Mouse (Mus musculus): ENCODE results near the gene Vmn1r29. TPM values are rescaled to one million over a fixed set of nuclear protein-coding genes. Genes with fewer than 3 reads are reported as not detected.
"Not testable (repeated sequence)": the region's sequence is repeated elsewhere in the genome, so short reads cannot be mapped to it uniquely, and the experiment has no call there.

Gene Vmn1r29
- not detected in 2 replicates for total RNA-seq (2012; rRNA removed)
- polyA plus RNA-seq (2012; ENCODE audit: insufficient read depth in 1 of 2, insufficient read length in 2 of 2, low read depth in 1 of 2, low replicate concordance in 2 of 2, missing spikeins in 1 of 2): not detected

DNA sequence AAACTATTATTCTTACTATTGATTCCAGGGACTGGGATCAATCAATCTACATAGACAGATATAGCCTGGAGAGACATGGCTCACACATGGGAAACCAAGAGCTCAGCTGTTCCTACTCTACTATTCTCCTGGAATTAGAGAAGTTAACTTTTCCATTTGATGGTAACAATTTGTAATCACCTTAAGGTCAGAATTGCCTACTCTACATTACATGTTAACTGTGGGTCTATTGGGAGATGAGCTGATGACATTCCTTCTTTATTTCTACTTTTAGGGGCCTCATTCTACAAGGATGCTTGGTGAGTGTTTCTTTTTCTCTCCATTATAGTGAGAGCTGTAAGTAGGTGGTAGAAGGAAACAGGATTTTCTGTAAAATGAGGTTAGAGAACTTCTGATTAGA is at the start of gene Vmn1r29:
Gene Vmn1r29, plus strand, starts transcription at position 301 of the 400 bp plus-strand sequence.
- TF ChIP-seq KAT2A (conservative IDR thresholded peaks at IDR 0.05; ENCODE audit: low read depth, low read length) (no peak), MAX (IDR thresholded peaks at IDR 0.05; ENCODE audit: low read length) (no peak), E2F4 (IDR thresholded peaks at IDR 0.05; ENCODE audit: borderline replicate concordance, low read depth, low read length) (no peak), RAD21 (IDR thresholded peaks at IDR 0.05; ENCODE audit: low read depth, low read length) (no peak), SIN3A (IDR thresholded peaks at IDR 0.05; ENCODE audit: low read length) (no peak), GATA1 (IDR thresholded peaks at IDR 0.05; ENCODE audit: low read depth, low read length) (no peak), EP300 (IDR thresholded peaks at IDR 0.05; ENCODE audit: low read depth in 1 of 2, low read length in 2 of 2) (no peak), ZC3H11A (IDR thresholded peaks at IDR 0.05; ENCODE audit: low read depth, low read length) (no peak), HCFC1 (IDR thresholded peaks at IDR 0.05; ENCODE audit: low read depth, low read length) (no peak), USF1 (IDR thresholded peaks at IDR 0.05; ENCODE audit: low read depth, low read length) (no peak), ELF1 (IDR thresholded peaks at IDR 0.05; ENCODE audit: low read depth, low read length) (no peak)
- Histone ChIP-seq H3K79me2 (ENCODE audit: control insufficient read depth, insufficient read depth, low read length, poor library complexity) (no peaks in the 10 kb centered on the region), H3K4me1 (ENCODE audit: control insufficient read depth in 1 of 2, insufficient read depth in 2 of 2, low read length in 2 of 2) (no peaks in the 10 kb centered on the region), H3K27ac (ENCODE audit: control insufficient read depth, low read depth, low read length) (no peak within 1 kb of the TSS), H3K9ac (ENCODE audit: control insufficient read depth, low read depth, low read length, poor library complexity, severe bottlenecking) (no peak within 1 kb of the TSS), H3K27me3 (ENCODE audit: control insufficient read depth in 1 of 2, insufficient read depth in 2 of 2, low read length in 2 of 2) (no peaks in the 10 kb centered on the region), H3K4me3 (ENCODE audit: control insufficient read depth in 1 of 2, insufficient read depth in 1 of 2, low read depth in 2 of 2, low read length in 2 of 2) (no peak within 1 kb of the TSS), H3K9me3 (replicated peaks; ENCODE audit: insufficient read depth, low read length) (no peaks in the 10 kb centered on the region), H3K36me3 (ENCODE audit: control insufficient read depth in 1 of 2, insufficient read depth in 2 of 2, low read length in 2 of 2) (no peaks in the 10 kb centered on the region)
- no peak for DNase-seq (ENCODE audit: low read depth, low spot score)

GRCm38 (mm10) chr6:58261737-58262136 is 39.6 kb upstream of the Vmn1r29 start, which contains the start of gene Vmn1r28:
Vmn1r28 (plus strand) TSS chr6:58262037.
- TF ChIP-seq CTCF (IDR thresholded peaks at IDR 0.05 in 2 of 3, conservative IDR thresholded peaks at IDR 0.05 in 1 of 3; ENCODE audit: control insufficient read depth in 1 of 3, insufficient read depth in 1 of 3, low read depth in 2 of 3, low read length in 3 of 3, poor library complexity in 1 of 3, severe bottlenecking in 1 of 3) (no peak), E2F4 (IDR thresholded peaks at IDR 0.05; ENCODE audit: borderline replicate concordance, low read depth, low read length) (no peak), TAL1 (IDR thresholded peaks at IDR 0.05; ENCODE audit: low read length) (no peak), MYC (IDR thresholded peaks at IDR 0.05; ENCODE audit: low read depth, low read length) (no peak), ZMIZ1 (IDR thresholded peaks at IDR 0.05; ENCODE audit: low read depth, low read length) (no peak), JUND (IDR thresholded peaks at IDR 0.05; ENCODE audit: low read depth, low read length) (no peak), USF2 (IDR thresholded peaks at IDR 0.05; ENCODE audit: borderline replicate concordance in 1 of 2, insufficient read depth in 1 of 2, low read depth in 1 of 2, low read length in 2 of 2) (no peak), KAT2A (conservative IDR thresholded peaks at IDR 0.05; ENCODE audit: low read depth, low read length) (no peak), NELFE (IDR thresholded peaks at IDR 0.05; ENCODE audit: low read depth, low read length) (no peak)
- no peaks in the 10 kb centered on the region for H3K36me3 ChIP-seq (ENCODE audit: control insufficient read depth in 1 of 2, insufficient read depth in 2 of 2, low read length in 2 of 2)
- H3K27me3 ChIP-seq (ENCODE audit: control insufficient read depth in 1 of 2, insufficient read depth in 2 of 2, low read length in 2 of 2): no peaks in the 10 kb centered on the region
- no peak within 1 kb of the TSS for H3K9ac ChIP-seq (ENCODE audit: control insufficient read depth, low read depth, low read length, poor library complexity, severe bottlenecking)
- H3K4me1 ChIP-seq (ENCODE audit: control insufficient read depth in 1 of 2, insufficient read depth in 2 of 2, low read length in 2 of 2): no peaks in the 10 kb centered on the region
- DNase-seq (ENCODE audit: low read depth, low spot score): no peak
- H3K9me3 ChIP-seq (replicated peaks; ENCODE audit: insufficient read depth, low read length): no peaks in the 10 kb centered on the region
- H3K27ac ChIP-seq (ENCODE audit: control insufficient read depth, low read depth, low read length): no peak within 1 kb of the TSS
- H3K4me3 ChIP-seq (ENCODE audit: control insufficient read depth in 1 of 2, insufficient read depth in 1 of 2, low read depth in 2 of 2, low read length in 2 of 2): no peak within 1 kb of the TSS
- no peaks in the 10 kb centered on the region for H3K79me2 ChIP-seq (ENCODE audit: control insufficient read depth, insufficient read depth, low read length, poor library complexity)

GRCm38 (mm10) chr6:58279661-58280060 is 21.7 kb upstream of the Vmn1r29 start:
- DNase-seq (ENCODE audit: low read depth, low spot score): peak; percentile 51
- not testable (repeated sequence) for H3K4me1 ChIP-seq (ENCODE audit: control insufficient read depth in 1 of 2, insufficient read depth in 2 of 2, low read length in 2 of 2); H3K4me3 ChIP-seq (ENCODE audit: control insufficient read depth in 1 of 2, insufficient read depth in 1 of 2, low read depth in 2 of 2, low read length in 2 of 2); H3K9ac ChIP-seq (ENCODE audit: control insufficient read depth, low read depth, low read length, poor library complexity, severe bottlenecking); H3K9me3 ChIP-seq (replicated peaks; ENCODE audit: insufficient read depth, low read length); H3K27me3 ChIP-seq (ENCODE audit: control insufficient read depth in 1 of 2, insufficient read depth in 2 of 2, low read length in 2 of 2); H3K79me2 ChIP-seq (ENCODE audit: control insufficient read depth, insufficient read depth, low read length, poor library complexity); H3K27ac ChIP-seq (ENCODE audit: control insufficient read depth, low read depth, low read length); H3K36me3 ChIP-seq (ENCODE audit: control insufficient read depth in 1 of 2, insufficient read depth in 2 of 2, low read length in 2 of 2)
